Mouse (Mus musculus) stomach, embryonic 16.5 days (tissue): ENCODE measurements around the gene Pcp2. TPM values are rescaled to one million over a fixed set of nuclear protein-coding genes. Genes with fewer than 3 reads are reported as not detected.

Experiments
- ATAC-seq: fragments of 200-750 bp; cut with Nextera tagmentation; 2 replicates; pipeline ENCODE4 v1.8.0; 2017; ENCODE audit warnings: moderate number of reproducible peaks, moderate TSS enrichment; ENCODE audit not compliant: insufficient read depth, low FRiP score
- H3K27ac ChIP-seq: fragments of 300-500 bp; sonication (generic); 2 replicates; pipeline ENCODE4 v1.5.1; 2014; ENCODE audit warnings: low read length
- H3K27me3 ChIP-seq: fragments of 300-500 bp; sonication (generic); 2 replicates; pipeline ENCODE4 v1.6.1; 2014; ENCODE audit warnings: low read length, control low read depth, mixed read lengths; ENCODE audit not compliant: control insufficient read depth, insufficient read depth
- H3K36me3 ChIP-seq: fragments of 300-500 bp; sonication (generic); 2 replicates; pipeline ENCODE4 v1.6.1; 2014; ENCODE audit warnings: low read length; ENCODE audit not compliant: control insufficient read depth, insufficient read depth
- H3K4me1 ChIP-seq: fragments of 300-500 bp; sonication (generic); 2 replicates; pipeline ENCODE4 v1.6.1; 2014; ENCODE audit warnings: low read length, control low read depth, mixed read lengths; ENCODE audit not compliant: control insufficient read depth, insufficient read depth
- H3K4me2 ChIP-seq: fragments of 300-500 bp; sonication (generic); 2 replicates; pipeline ENCODE4 v1.6.1; 2014; ENCODE audit warnings: low read depth, low read length, mixed read lengths
- H3K4me3 ChIP-seq: fragments of 300-500 bp; sonication (generic); replicated peaks from 2 replicates; pipeline ENCODE4 v1.5.1; 2014; ENCODE audit warnings: mild to moderate bottlenecking, low read length
- H3K9ac ChIP-seq: fragments of 300-500 bp; sonication (generic); 2 replicates; pipeline ENCODE4 v1.6.1; 2014; ENCODE audit warnings: low read length
- H3K9me3 ChIP-seq: fragments of 300-500 bp; sonication (generic); replicated peaks from 2 replicates; pipeline ENCODE4 v1.6.1; 2016; ENCODE audit warnings: low read length, control low read depth; ENCODE audit not compliant: control insufficient read depth
- WGBS: fragments of 180-500 bp; shearing (Covaris S2); extraction: QIAGEN DNeasy Blood & Tissue Kit; methylation state at CpG from one replicate; pipeline ENCODE4 v1.1.7; 2014; 5-methylcytosine and 5-hydroxymethylcytosine counted together
- polyA plus RNA-seq: library from polyadenylated mRNA; unstranded; fragments of >200 nt; fragmentation: Nextera tagmentation; extraction: Ambion mirVana; gene quantifications from 2 replicates; pipeline ENCODE4 v1.2.1, GENCODE M21; 2015

The Pcp2 gene
- polyA plus RNA-seq, 1 experiment from 2014 or later = 0.19 TPM

DNA sequence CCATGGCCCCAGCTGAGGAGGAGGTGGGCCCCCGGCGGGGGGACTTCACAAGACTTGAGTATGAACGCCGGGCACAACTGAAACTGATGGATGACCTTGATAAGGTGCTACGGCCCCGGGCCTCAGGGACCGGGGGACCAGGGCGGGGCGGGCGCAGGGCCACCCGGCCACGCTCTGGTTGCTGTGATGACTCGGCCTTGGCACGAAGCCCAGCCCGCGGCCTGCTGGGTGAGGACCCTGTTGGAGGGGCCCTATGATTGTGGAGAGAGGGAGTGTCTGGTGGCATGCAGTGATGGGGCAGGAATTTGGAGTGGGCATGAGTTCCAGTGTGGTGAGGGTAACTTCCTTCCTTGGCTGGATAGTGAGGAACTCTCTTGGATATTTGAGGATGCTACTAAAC lies 18.8 kb downstream of the Pcp2 start:
- Histone ChIP-seq H3K9me3 (no peaks in the 10 kb centered on the region), H3K27me3 (no peaks in the 10 kb centered on the region), H3K4me2 (no peak overlapping the region), H3K4me1 (no peaks in the 10 kb centered on the region), H3K27ac (no peak overlapping the region), H3K9ac (no peak overlapping the region), H3K36me3 (peaks cover 11% of the 10 kb centered on the region), H3K4me3 (no peak overlapping the region)
- WGBS = 66% methylated on average over 16 of the region's 16 CpGs
- ATAC-seq = peak; percentile 38; the same call in 1 of the 2 replicates

- no peaks in the 10 kb centered on the region for H3K9me3 ChIP-seq
- no peak overlapping the region for H3K9ac ChIP-seq
- no peaks in the 10 kb centered on the region for H3K27me3 ChIP-seq
- H3K4me2 ChIP-seq = no peak overlapping the region
- 67% methylated on average over 13 of the region's 13 CpGs for WGBS
- H3K4me1 ChIP-seq = no peaks in the 10 kb centered on the region
- ATAC-seq = no peak
- H3K36me3 ChIP-seq = peaks cover 1% of the 10 kb centered on the region; the same call in 1 of the 2 replicates
- no peak overlapping the region for H3K27ac ChIP-seq
- H3K4me3 ChIP-seq = no peak overlapping the region
Measured at GRCm38 (mm10) chr8:3603439-3603838, 21.9 kb downstream of the Pcp2 start.

DNA sequence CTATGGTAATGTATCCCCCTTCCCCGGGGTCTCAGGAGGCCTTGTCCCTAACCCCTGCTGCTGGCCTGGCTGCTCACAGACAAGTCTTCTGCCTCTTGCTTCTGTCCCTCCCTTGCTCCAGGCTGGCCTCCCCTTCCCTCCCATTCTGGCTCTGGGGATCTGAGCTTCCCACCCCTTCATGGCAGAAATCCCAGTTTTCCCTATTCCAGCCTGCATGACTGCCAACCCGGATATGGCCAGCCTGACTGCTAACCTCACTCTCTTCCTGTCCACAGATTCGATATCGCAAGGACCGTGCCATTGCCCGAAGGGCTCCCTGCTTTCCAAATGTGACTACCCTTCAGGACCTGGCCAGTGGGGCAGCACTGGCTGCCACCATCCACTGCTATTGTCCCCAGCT lies 24.9 kb downstream of the Pcp2 start:
- Histone ChIP-seq H3K4me1 (no peaks in the 10 kb centered on the region), H3K27me3 (no peaks in the 10 kb centered on the region), H3K9ac (no peak overlapping the region), H3K4me3 (no peak overlapping the region), H3K36me3 (no peaks in the 10 kb centered on the region), H3K27ac (no peak overlapping the region), H3K4me2 (no peak overlapping the region), H3K9me3 (no peaks in the 10 kb centered on the region)
- 84% methylated on average over 6 of the region's 6 CpGs for WGBS
- no peak for ATAC-seq

DNA sequence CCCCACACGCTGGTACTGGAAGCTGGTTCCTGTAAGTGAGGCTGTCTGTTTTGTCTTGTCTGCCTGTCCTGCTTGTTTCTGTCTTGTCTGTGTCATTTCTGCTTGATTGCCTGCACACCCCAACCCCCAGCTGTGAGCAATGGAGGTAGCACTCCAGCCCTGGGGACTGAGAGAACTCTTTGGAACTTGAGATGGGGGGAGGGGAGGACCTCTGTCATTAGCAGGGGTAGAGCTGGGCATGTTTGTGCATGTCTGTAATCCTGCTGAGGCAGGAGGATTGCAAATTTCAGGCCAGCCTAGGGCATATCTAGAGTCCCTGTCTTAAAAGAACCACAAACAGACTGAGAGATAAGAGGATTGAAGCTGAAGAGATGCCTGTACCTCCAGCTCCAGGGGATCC lies 26.1 kb downstream of the Pcp2 start:
- Histone ChIP-seq H3K36me3 (no peaks in the 10 kb centered on the region), H3K27ac (no peak overlapping the region), H3K27me3 (no peaks in the 10 kb centered on the region), H3K4me3 (no peak overlapping the region), H3K9me3 (no peaks in the 10 kb centered on the region), H3K9ac (no peak overlapping the region), H3K4me2 (no peak overlapping the region), H3K4me1 (no peaks in the 10 kb centered on the region)
- 79% methylated on average over 1 of the region's 1 CpGs for WGBS
- ATAC-seq = no peak

- Histone ChIP-seq H3K36me3 (no peaks in the 10 kb centered on the region), H3K27ac (no peak overlapping the region), H3K4me2 (no peak overlapping the region), H3K9ac (no peak overlapping the region), H3K27me3 (no peaks in the 10 kb centered on the region), H3K4me3 (no peak overlapping the region), H3K4me1 (no peaks in the 10 kb centered on the region), H3K9me3 (no peaks in the 10 kb centered on the region)
- ATAC-seq = no peak
- WGBS = 76% methylated on average over 3 of the region's 3 CpGs
Measured at GRCm38 (mm10) chr8:3598054-3598453, 27.3 kb downstream of the Pcp2 start.

DNA sequence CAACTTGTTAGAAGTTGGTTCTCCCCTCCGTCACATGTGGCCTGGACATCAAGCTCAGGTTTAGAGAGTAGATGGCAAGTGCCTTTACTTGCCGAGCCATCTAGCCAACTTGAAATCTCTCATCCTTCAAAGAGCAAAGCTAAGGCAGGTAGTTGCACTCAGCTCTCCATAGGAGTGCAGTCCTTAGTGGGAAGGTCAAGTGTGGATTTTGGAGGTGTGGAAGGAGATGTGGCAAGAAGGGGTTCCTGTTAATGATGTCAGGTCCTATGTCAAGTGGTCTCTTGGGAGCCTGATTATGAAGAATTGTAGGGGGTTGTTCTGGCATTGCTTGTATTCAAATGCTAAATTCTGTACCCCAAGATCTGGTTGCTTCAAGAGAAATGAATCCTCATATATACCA lies 30.9 kb downstream of the Pcp2 start:
- H3K4me3 ChIP-seq = no peak overlapping the region
- 86% methylated on average over 2 of the region's 2 CpGs for WGBS

GRCm38 (mm10) chr8:3593470-3593869 lies 31.9 kb downstream of the Pcp2 start:
- H3K27ac ChIP-seq = no peak overlapping the region
- no peaks in the 10 kb centered on the region for H3K9me3 ChIP-seq
- H3K36me3 ChIP-seq = no peaks in the 10 kb centered on the region
- H3K4me1 ChIP-seq = no peaks in the 10 kb centered on the region
- no peaks in the 10 kb centered on the region for H3K27me3 ChIP-seq
- no peak overlapping the region for H3K4me3 ChIP-seq
- no peak for ATAC-seq
- no peak overlapping the region for H3K9ac ChIP-seq
- H3K4me2 ChIP-seq = no peak overlapping the region
- WGBS = 54% methylated on average over 3 of the region's 3 CpGs

More for the DNA sequence above, 30.9 kb downstream of the Pcp2 start:
- Histone ChIP-seq H3K36me3 (no peaks in the 10 kb centered on the region), H3K4me1 (no peaks in the 10 kb centered on the region), H3K9ac (no peak overlapping the region), H3K9me3 (no peaks in the 10 kb centered on the region), H3K27me3 (no peaks in the 10 kb centered on the region), H3K4me2 (no peak overlapping the region), H3K27ac (no peak overlapping the region)
- ATAC-seq = no peak

GRCm38 (mm10) chr8:3588258-3588633 lies 37.1 kb downstream of the Pcp2 start:
- H3K27me3 ChIP-seq = no peaks in the 10 kb centered on the region
- peak overlapping the region; percentile 75 for H3K4me3 ChIP-seq
- peak; percentile 24; the same call in 1 of the 2 replicates for ATAC-seq
- 0 out of 2 replicates have a peak, but pooled peaks cover 3% of the 10 kb centered on the region for H3K4me1 ChIP-seq
- peak overlapping the region; percentile 87 for H3K4me2 ChIP-seq
- H3K36me3 ChIP-seq = no peaks in the 10 kb centered on the region
- 5% methylated on average over 11 of the region's 11 CpGs for WGBS
- H3K9ac ChIP-seq = peak overlapping the region; percentile 74
- peak overlapping the region; percentile 91 for H3K27ac ChIP-seq
- H3K9me3 ChIP-seq = no peaks in the 10 kb centered on the region

GRCm38 (mm10) chr8:3587391-3588257 lies 37.7 kb downstream of the Pcp2 start:
- ATAC-seq = peak; percentile 82
- H3K9me3 ChIP-seq = no peaks in the 10 kb centered on the region
- H3K4me2 ChIP-seq = peak overlapping the region; percentile 87
- peak overlapping the region; percentile 75 for H3K4me3 ChIP-seq
- no peaks in the 10 kb centered on the region for H3K27me3 ChIP-seq
- WGBS = under 1% methylated on average over 76 of the region's 77 CpGs
- 0 out of 2 replicates have a peak, but pooled peaks cover 3% of the 10 kb centered on the region for H3K4me1 ChIP-seq
- peak overlapping the region; percentile 91 for H3K27ac ChIP-seq
- peak overlapping the region; percentile 74 for H3K9ac ChIP-seq
- H3K36me3 ChIP-seq = no peaks in the 10 kb centered on the region
